Mouse (Mus musculus) spleen, embryonic (tissue): Measurements from ENCODE around the gene Dab1.

Source experiments
- CTCF ChIA-PET: fragments of 350-600 bp; sonication (Branson Sonifier 250); formaldehyde crosslinking; loops from one replicate; lab custom pipeline; 2022; lab: Charles Lee

Gene Dab1

GRCm38 (mm10) chr4:104249462-104249861 is 630.3 kb downstream of the Dab1 start:
- CTCF ChIA-PET: no interaction called here

- CTCF ChIA-PET: no interaction called here
These were observed 638.6 kb downstream of the Dab1 start for GRCm38 (mm10) chr4:104257776-104258175.

GRCm38 (mm10) chr4:104269422-104270172 is 650.4 kb downstream of the Dab1 start:
- CTCF ChIA-PET: no interaction called here

- CTCF ChIA-PET: no interaction called here
These were observed 651.0 kb downstream of the Dab1 start for GRCm38 (mm10) chr4:104270173-104270557.

GRCm38 (mm10) chr4:104275260-104275659 is 656.1 kb downstream of the Dab1 start:
- CTCF ChIA-PET: no interaction called here

GRCm38 (mm10) chr4:104276916-104277315 is 657.8 kb downstream of the Dab1 start:
- CTCF ChIA-PET: no interaction called here

- CTCF ChIA-PET: no interaction called here
These were observed 662.4 kb downstream of the Dab1 start for GRCm38 (mm10) chr4:104281518-104281917.

GRCm38 (mm10) chr4:104283906-104284305 is 664.7 kb downstream of the Dab1 start:
- CTCF ChIA-PET: no interaction called here

GRCm38 (mm10) chr4:104288401-104288800 is 669.2 kb downstream of the Dab1 start:
- CTCF ChIA-PET: no interaction called here

GRCm38 (mm10) chr4:104301764-104302163 is 682.6 kb downstream of the Dab1 start:
- CTCF ChIA-PET: no interaction called here

- CTCF ChIA-PET: no interaction called here
These were observed 684.0 kb downstream of the Dab1 start for GRCm38 (mm10) chr4:104302996-104303652.

GRCm38 (mm10) chr4:104307781-104308180 is 688.6 kb downstream of the Dab1 start:
- CTCF ChIA-PET: no interaction called here

- CTCF ChIA-PET: no interaction called here
These were observed 707.1 kb downstream of the Dab1 start for GRCm38 (mm10) chr4:104326221-104326620.

- CTCF ChIA-PET: no interaction called here
These were observed 712.7 kb downstream of the Dab1 start for GRCm38 (mm10) chr4:104331896-104332295.

GRCm38 (mm10) chr4:104332399-104332798 is 713.2 kb downstream of the Dab1 start:
- CTCF ChIA-PET: no interaction called here

- CTCF ChIA-PET: no interaction called here
These were observed 718.1 kb downstream of the Dab1 start for GRCm38 (mm10) chr4:104337279-104337678.

GRCm38 (mm10) chr4:104338382-104338781 is 719.2 kb downstream of the Dab1 start:
- CTCF ChIA-PET: no interaction called here

- CTCF ChIA-PET: no interaction called here
These were observed 742.2 kb downstream of the Dab1 start for GRCm38 (mm10) chr4:104361345-104361744.

GRCm38 (mm10) chr4:104366491-104366890 is 747.3 kb downstream of the Dab1 start:
- CTCF ChIA-PET: no interaction called here

GRCm38 (mm10) chr4:104366894-104367740 is 748.0 kb downstream of the Dab1 start:
- CTCF ChIA-PET: no interaction called here

- CTCF ChIA-PET: no interaction called here
These were observed 748.7 kb downstream of the Dab1 start for GRCm38 (mm10) chr4:104367741-104368411.

- CTCF ChIA-PET: no interaction called here
These were observed 749.4 kb downstream of the Dab1 start for GRCm38 (mm10) chr4:104368561-104369021.
